Mouse (Mus musculus): ENCODE data around the gene Rpl26.

Gene Rpl26

GRCm38 (mm10) chr11:68901351-68902046, at the start of gene Rpl26:
Gene Rpl26, plus strand, starts transcription at chr11:68901583.
- peak; percentile 100 for DNase-seq (ENCODE audit: extremely low spot score, low read depth, low spot score)

- no peak for DNase-seq (ENCODE audit: extremely low spot score, low read depth, low spot score)
Measured at GRCm38 (mm10) chr11:68851644-68852485, 49.5 kb upstream of the Rpl26 start.

GRCm38 (mm10) chr11:68852486-68852901, 48.9 kb upstream of the Rpl26 start:
- no peak for DNase-seq (ENCODE audit: extremely low spot score, low read depth, low spot score)

GRCm38 (mm10) chr11:68852932-68853409, 48.4 kb upstream of the Rpl26 start:
- peak; percentile 89 for DNase-seq (ENCODE audit: extremely low spot score, low read depth, low spot score)

- DNase-seq (ENCODE audit: extremely low spot score, low read depth, low spot score): no peak
Measured at GRCm38 (mm10) chr11:68853611-68854401, 47.6 kb upstream of the Rpl26 start.

- DNase-seq (ENCODE audit: extremely low spot score, low read depth, low spot score): no peak
Measured at GRCm38 (mm10) chr11:68854621-68855020, 46.8 kb upstream of the Rpl26 start.

- DNase-seq (ENCODE audit: extremely low spot score, low read depth, low spot score): no peak
Measured at GRCm38 (mm10) chr11:68857329-68857728, 44.1 kb upstream of the Rpl26 start.

- no peak for DNase-seq (ENCODE audit: extremely low spot score, low read depth, low spot score)
Measured at GRCm38 (mm10) chr11:68859943-68860593, 41.3 kb upstream of the Rpl26 start.

- no peak for DNase-seq (ENCODE audit: extremely low spot score, low read depth, low spot score)
Measured at GRCm38 (mm10) chr11:68862260-68862659, 39.1 kb upstream of the Rpl26 start.

- no peak for DNase-seq (ENCODE audit: extremely low spot score, low read depth, low spot score)
Measured at GRCm38 (mm10) chr11:68863631-68864091, 37.7 kb upstream of the Rpl26 start.

- no peak for DNase-seq (ENCODE audit: extremely low spot score, low read depth, low spot score)
Measured at GRCm38 (mm10) chr11:68864544-68865189, 36.7 kb upstream of the Rpl26 start.

- DNase-seq (ENCODE audit: extremely low spot score, low read depth, low spot score): no peak
Measured at GRCm38 (mm10) chr11:68871277-68871676, 30.1 kb upstream of the Rpl26 start.

- no peak for DNase-seq (ENCODE audit: extremely low spot score, low read depth, low spot score)
Measured at GRCm38 (mm10) chr11:68871748-68872147, 29.6 kb upstream of the Rpl26 start, which contains the start of gene Ndel1. Gene Ndel1, minus strand, starts transcription at chr11:68871858.

GRCm38 (mm10) chr11:68874841-68875240, 26.5 kb upstream of the Rpl26 start:
- peak; percentile 41 for DNase-seq (ENCODE audit: extremely low spot score, low read depth, low spot score)

- no peak for DNase-seq (ENCODE audit: extremely low spot score, low read depth, low spot score)
Measured at GRCm38 (mm10) chr11:68878811-68879210, 22.6 kb upstream of the Rpl26 start.

- DNase-seq (ENCODE audit: extremely low spot score, low read depth, low spot score): no peak
Measured at GRCm38 (mm10) chr11:68882107-68882506, 19.3 kb upstream of the Rpl26 start.

- DNase-seq (ENCODE audit: extremely low spot score, low read depth, low spot score): no peak
Measured at GRCm38 (mm10) chr11:68883843-68884242, 17.5 kb upstream of the Rpl26 start.

GRCm38 (mm10) chr11:68884368-68884767, 17.0 kb upstream of the Rpl26 start:
- no peak for DNase-seq (ENCODE audit: extremely low spot score, low read depth, low spot score)

GRCm38 (mm10) chr11:68886091-68886490, 15.3 kb upstream of the Rpl26 start:
- no peak for DNase-seq (ENCODE audit: extremely low spot score, low read depth, low spot score)

- DNase-seq (ENCODE audit: extremely low spot score, low read depth, low spot score): no peak
Measured at GRCm38 (mm10) chr11:68888253-68888652, 13.1 kb upstream of the Rpl26 start, which contains the start of gene Rnf222. Gene Rnf222, plus strand, starts transcription at chr11:68888553.
